Mouse (Mus musculus): ENCODE results near the gene Sync.

GRCm38 (mm10) chr4:129353176-129353575, 65.8 kb downstream of the Sync start:
- TF ChIP-seq CTCF (IDR thresholded peaks at IDR 0.05 in 2 of 3, conservative IDR thresholded peaks at IDR 0.05 in 1 of 3; ENCODE audit: control insufficient read depth in 1 of 3, insufficient read depth in 1 of 3, low read depth in 2 of 3, low read length in 3 of 3, poor library complexity in 1 of 3, severe bottlenecking in 1 of 3) (no peak), MYC (IDR thresholded peaks at IDR 0.05; ENCODE audit: low read depth, low read length) (no peak), MYB (IDR thresholded peaks at IDR 0.05; ENCODE audit: low read depth, low read length) (no peak), HCFC1 (IDR thresholded peaks at IDR 0.05; ENCODE audit: low read depth, low read length) (no peak), E2F4 (IDR thresholded peaks at IDR 0.05; ENCODE audit: borderline replicate concordance, low read depth, low read length) (no peak), TAL1 (IDR thresholded peaks at IDR 0.05; ENCODE audit: low read length) (no peak), MEF2A (IDR thresholded peaks at IDR 0.05; ENCODE audit: extremely low read depth, insufficient replicate concordance, low read depth, low read length, poor library complexity, severe bottlenecking) (no peak)

Measured in MEL (cell line).